Mouse (Mus musculus) neural tube, embryonic 14.5 days (tissue): ENCODE data around the gene Tnfrsf18. TPM values are rescaled to one million over a fixed set of nuclear protein-coding genes. Genes with fewer than 3 reads are reported as not detected.

Experiments
- ATAC-seq: fragments of 200-750 bp; cut with Nextera tagmentation; 2 replicates; pipeline ENCODE4 v1.8.0; 2017; ENCODE audit warnings: low read depth, mild to moderate bottlenecking, moderate TSS enrichment, moderate library complexity
- H3K27ac ChIP-seq: fragments of 300-500 bp; sonication (generic); 2 replicates; pipeline ENCODE4 v1.5.1; 2014; ENCODE audit warnings: low read depth, mild to moderate bottlenecking, control low read depth, low read length, moderate library complexity, mixed read lengths
- H3K27me3 ChIP-seq: fragments of 300-500 bp; sonication (generic); 2 replicates; pipeline ENCODE4 v1.6.1; 2014; ENCODE audit warnings: low read length; ENCODE audit not compliant: control insufficient read depth, insufficient read depth
- H3K36me3 ChIP-seq: fragments of 300-500 bp; sonication (generic); 2 replicates; pipeline ENCODE4 v1.6.1; 2014; ENCODE audit warnings: low read length, mixed read lengths; ENCODE audit not compliant: control insufficient read depth, insufficient read depth
- H3K4me1 ChIP-seq: fragments of 300-500 bp; sonication (generic); 2 replicates; pipeline ENCODE4 v1.6.1; 2014; ENCODE audit warnings: low read length; ENCODE audit not compliant: control insufficient read depth, insufficient read depth
- H3K4me2 ChIP-seq: fragments of 300-500 bp; sonication (generic); 2 replicates; pipeline ENCODE4 v1.6.1; 2014; ENCODE audit warnings: mild to moderate bottlenecking, low read depth, low read length, control low read depth
- H3K4me3 ChIP-seq: fragments of 300-500 bp; sonication (generic); 2 replicates; pipeline ENCODE4 v1.5.1; 2014; ENCODE audit warnings: low read depth, low read length, control low read depth, mixed read lengths
- H3K9ac ChIP-seq: fragments of 300-500 bp; sonication (generic); replicated peaks from 2 replicates; pipeline ENCODE4 v1.6.1; 2014; ENCODE audit warnings: low read depth, mild to moderate bottlenecking, control low read depth, low read length, mixed read lengths
- H3K9me3 ChIP-seq: fragments of 300-500 bp; sonication (generic); 2 replicates; pipeline ENCODE4 v1.6.1; 2016; ENCODE audit warnings: low read length; ENCODE audit not compliant: control insufficient read depth
- WGBS: fragments of 180-500 bp; shearing (Covaris S2); extraction: QIAGEN DNeasy Blood & Tissue Kit; methylation state at CpG from one replicate; pipeline ENCODE4 v1.1.7; 2014; 5-methylcytosine and 5-hydroxymethylcytosine counted together
- microRNA counts: library from miRNA; unstranded; fragments of <30 nt; microRNA quantifications from one replicate; lab custom pipeline; 2016
- microRNA-seq: library from miRNA; unstranded; fragments of <30 nt; microRNA quantifications from one replicate; pipeline ENCODE4, GENCODE M21; 2016
- polyA plus RNA-seq: library from polyadenylated mRNA; unstranded; fragments of >200 nt; fragmentation: Nextera tagmentation; extraction: Ambion mirVana; gene quantifications from 2 replicates; pipeline ENCODE4 v1.2.1, GENCODE M21; 2014

The Tnfrsf18 gene
- polyA plus RNA-seq, 1 experiment from 2014 or later, result 2.7 TPM

DNA sequence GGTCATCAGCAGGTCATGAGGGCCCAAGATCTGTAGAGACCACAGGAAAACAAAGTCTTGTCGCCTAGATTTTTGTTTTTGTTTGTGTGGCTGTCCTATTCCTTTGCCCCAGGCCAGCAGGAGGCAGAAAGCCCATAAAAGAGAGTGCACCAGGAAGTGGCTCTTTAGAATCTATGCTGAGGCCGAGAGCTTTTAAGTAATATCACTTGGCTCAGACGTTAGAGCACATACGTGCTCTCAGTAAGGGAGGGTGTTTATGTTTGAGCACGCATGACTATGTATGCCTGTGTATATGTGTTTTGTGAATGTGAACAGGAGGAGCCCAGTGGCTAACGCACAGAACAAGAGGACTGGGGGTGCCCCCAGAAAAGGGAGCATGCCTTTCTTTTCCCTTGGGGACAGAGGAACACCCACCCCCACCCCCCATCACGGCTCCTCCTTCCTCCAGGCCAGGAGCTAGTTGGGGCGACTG lies 51.0 kb downstream of the Tnfrsf18 start:
- no peak overlapping the region for H3K9ac ChIP-seq
- peak overlapping the region; percentile 50; the same call in 1 of the 2 replicates for H3K4me2 ChIP-seq
- H3K36me3 ChIP-seq, result no peaks in the 10 kb centered on the region
- no peak for ATAC-seq
- no peaks in the 10 kb centered on the region for H3K9me3 ChIP-seq
- peaks cover 10% of the 10 kb centered on the region; the same call in 1 of the 2 replicates for H3K27me3 ChIP-seq
- H3K27ac ChIP-seq, result no peak overlapping the region
- H3K4me1 ChIP-seq, result no peaks in the 10 kb centered on the region
- no peak overlapping the region for H3K4me3 ChIP-seq
- WGBS, result 6% methylated on average over 8 of the region's 8 CpGs

DNA sequence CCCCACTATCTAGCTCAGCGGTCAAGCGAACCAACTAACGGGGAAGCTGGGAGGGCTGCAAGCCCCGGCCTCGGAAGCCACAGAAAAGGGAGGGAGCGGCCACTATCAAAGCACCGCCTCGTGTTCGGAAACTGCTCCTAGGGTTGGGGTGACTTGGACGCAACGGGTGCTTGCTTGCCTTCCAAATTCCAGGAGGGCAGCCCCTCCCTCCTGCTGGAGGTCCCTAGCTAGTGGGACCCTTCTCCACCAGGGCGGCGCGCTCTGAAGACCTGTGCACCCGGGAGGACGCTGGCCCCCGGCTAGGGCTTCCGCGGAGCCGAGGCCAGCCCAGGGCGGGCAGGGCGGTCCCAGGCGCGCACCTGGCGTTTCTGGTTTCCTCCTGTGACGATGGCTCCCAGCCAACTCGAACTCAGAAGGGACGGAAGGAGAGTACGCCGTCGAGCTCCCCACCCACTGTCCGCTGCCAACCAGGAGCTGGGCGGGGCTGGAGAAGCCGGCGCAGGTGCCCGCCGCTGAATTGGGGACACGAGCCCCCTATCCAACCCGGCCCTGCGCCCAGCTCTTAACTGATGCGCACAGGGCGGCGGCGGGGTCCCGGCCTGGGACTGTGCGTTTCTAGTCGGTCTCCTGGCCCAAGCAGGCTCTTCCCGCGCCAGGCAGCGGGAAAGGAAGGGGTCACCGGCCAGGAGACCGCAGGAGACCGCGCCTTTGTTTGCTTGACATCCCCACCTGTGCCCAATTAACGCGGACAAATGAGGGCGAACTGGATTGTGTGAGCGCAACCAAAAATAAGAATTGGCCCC lies 51.7 kb downstream of the Tnfrsf18 start:
- no peak overlapping the region for H3K27ac ChIP-seq

More for the DNA sequence above, 51.7 kb downstream of the Tnfrsf18 start:
- H3K9me3 ChIP-seq, result no peaks in the 10 kb centered on the region
- under 1% methylated on average over 58 of the region's 58 CpGs for WGBS
- no peaks in the 10 kb centered on the region for H3K4me1 ChIP-seq
- H3K27me3 ChIP-seq, result peaks cover 10% of the 10 kb centered on the region; the same call in 1 of the 2 replicates
- no peak for ATAC-seq
- H3K9ac ChIP-seq, result no peak overlapping the region
- peak overlapping the region; percentile 50 for H3K4me2 ChIP-seq
- H3K36me3 ChIP-seq, result no peaks in the 10 kb centered on the region
- H3K4me3 ChIP-seq, result peak overlapping the region; percentile 23

MicroRNA genes within 50 kb of the gene (microRNA counts, 519-probe panel; counts per million panel counts)
- microRNA mmu-miR-200a (lab: Ali Mortazavi, UCI) (not detected), microRNA mmu-miR-200b (lab: Ali Mortazavi, UCI) (2,090 counts per million, percentile 6 among the panel's probes with 10 or more counts), microRNA mmu-miR-429 (lab: Ali Mortazavi, UCI) (not detected)

Small RNAs within 50 kb of the gene (microRNA-seq; reads per million reads assigned to microRNA genes)
- gene Mir200a (1.7 reads per million), gene Mir200b (2.8 reads per million, percentile 2 among the genes with 10 or more reads in this experiment), gene Mir429 (13.4 reads per million, percentile 21 among the genes with 10 or more reads in this experiment)

Other genes starting within 250 kb of the Tnfrsf18 start
- 0.92 and 1.2 TPM in 2 replicates for gene Tmem88b, start 240.3 kb upstream of the Tnfrsf18 start, polyA plus RNA-seq
- gene Ankrd65, start 235.7 kb upstream of the Tnfrsf18 start, polyA plus RNA-seq, result not detected in 2 replicates
- gene Mrpl20, start 223.3 kb upstream of the Tnfrsf18 start, polyA plus RNA-seq, result 258 and 275 TPM in 2 replicates
- gene Ccnl2, start 213.7 kb upstream of the Tnfrsf18 start, polyA plus RNA-seq, result 153 and 173 TPM in 2 replicates
- gene Aurkaip1, start 194.9 kb upstream of the Tnfrsf18 start, polyA plus RNA-seq, result 120 and 127 TPM in 2 replicates
- 9.6 and 24.0 TPM in 2 replicates for gene Mxra8, start 186.5 kb upstream of the Tnfrsf18 start, polyA plus RNA-seq
- gene Dvl1, start 178.8 kb upstream of the Tnfrsf18 start, polyA plus RNA-seq, result 14.0 and 16.1 TPM in 2 replicates
- 0.45 and 0.47 TPM in 2 replicates for gene Tas1r3, start 162.8 kb upstream of the Tnfrsf18 start, polyA plus RNA-seq
- gene Cptp, start 156.7 kb upstream of the Tnfrsf18 start, polyA plus RNA-seq, result 31.4 and 31.8 TPM in 2 replicates
- gene Ints11, start 156.6 kb upstream of the Tnfrsf18 start, polyA plus RNA-seq, result 74.9 and 75.8 TPM in 2 replicates
- 53.4 and 57.4 TPM in 2 replicates for gene Pusl1, start 134.4 kb upstream of the Tnfrsf18 start, polyA plus RNA-seq
- gene Acap3, start 134.3 kb upstream of the Tnfrsf18 start, polyA plus RNA-seq, result 67.8 and 76.7 TPM in 2 replicates
- gene Ube2j2, start 82.3 kb upstream of the Tnfrsf18 start, polyA plus RNA-seq, result 123 and 124 TPM in 2 replicates
- 10.5 and 11.5 TPM in 2 replicates for gene C1qtnf12, start 63.8 kb upstream of the Tnfrsf18 start, polyA plus RNA-seq
- 37.4 and 38.1 TPM in 2 replicates for gene B3galt6, start 33.5 kb upstream of the Tnfrsf18 start, polyA plus RNA-seq
- gene Sdf4, start 33.3 kb upstream of the Tnfrsf18 start, polyA plus RNA-seq, result 123 and 125 TPM in 2 replicates
- gene Tnfrsf4, start 12.3 kb upstream of the Tnfrsf18 start, polyA plus RNA-seq, result 0.20 and 0.70 TPM in 2 replicates
- gene Ttll10, start 33.2 kb downstream of the Tnfrsf18 start, polyA plus RNA-seq, result not detected in 2 replicates
- gene 9430015G10Rik, start 83.8 kb downstream of the Tnfrsf18 start, polyA plus RNA-seq, result 32.1 and 32.4 TPM in 2 replicates
- 0.61 and 0.64 TPM in 2 replicates for gene Rnf223, start 104.3 kb downstream of the Tnfrsf18 start, polyA plus RNA-seq
- 100 and 136 TPM in 2 replicates for gene Agrn, start 171.3 kb downstream of the Tnfrsf18 start, polyA plus RNA-seq
- 0.50 and 1.2 TPM in 2 replicates for gene Isg15, start 174.7 kb downstream of the Tnfrsf18 start, polyA plus RNA-seq
- 1.8 TPM in 2 replicates for gene AW011738, start 177.1 kb downstream of the Tnfrsf18 start, polyA plus RNA-seq
- gene Perm1, start 189.7 kb downstream of the Tnfrsf18 start, polyA plus RNA-seq, result 2.2 and 2.9 TPM in 2 replicates
- 30.7 and 31.6 TPM in 2 replicates for gene Plekhn1, start 208.7 kb downstream of the Tnfrsf18 start, polyA plus RNA-seq
- 50.1 and 53.2 TPM in 2 replicates for gene Noc2l, start 209.8 kb downstream of the Tnfrsf18 start, polyA plus RNA-seq
- gene Samd11, start 229.5 kb downstream of the Tnfrsf18 start, polyA plus RNA-seq, result 1.9 and 3.1 TPM in 2 replicates